In the genomic region with DNA sequence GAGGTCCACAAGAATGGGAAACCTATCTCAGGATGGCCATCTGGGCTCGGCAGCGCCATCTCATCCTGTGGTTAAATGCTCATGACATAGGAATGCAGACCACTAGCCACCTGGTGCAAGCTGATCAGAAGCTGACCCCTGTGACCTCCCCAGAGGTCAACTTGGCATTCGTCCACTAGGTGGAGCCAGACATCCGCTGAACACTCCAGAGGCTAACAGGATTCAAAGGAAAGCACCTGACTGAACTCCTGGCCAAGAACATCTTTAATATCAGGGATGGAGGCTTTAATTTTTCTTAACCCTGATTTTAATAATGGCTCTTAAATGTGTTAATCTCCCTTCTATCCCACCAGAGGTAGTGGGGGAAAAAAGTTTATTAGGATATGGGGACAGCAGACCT, we compare ENCODE assay signal across 8 mouse cellular contexts. TPM values are rescaled to one million over a fixed set of nuclear protein-coding genes. Genes with fewer than 3 reads are reported as not detected.
DNase-seq lines count a peak whose midpoint lies in the region; ATAC-seq and TF ChIP-seq lines count a peak whose summit lies in the region.
"Had no signal": no experiment of that assay in that cellular context is flagged by ENCODE, and none has a peak within 500 bp of the region (broad histone marks: within the 10 kb centered on the region; RNA-seq: fewer than 3 reads in every experiment).

No protein-coding gene starts in this region.

- DNase-seq in A20 (ENCODE audit: low read depth, low spot score) = peak; percentile 77
- DNase-seq in CD4-positive, CD25-positive, alpha-beta regulatory T cell, adult 2 months (ENCODE audit: low read depth, low spot score) = peak; percentile 86
- peak; percentile 39 for DNase-seq in fibroblast of lung, adult 2 months (ENCODE audit: low read depth)
- DNase-seq in kidney, postnatal 0 days (ENCODE audit: low spot score) = peak; percentile 80
- DNase-seq in liver, postnatal 0 days = peak; percentile 86
- peak; percentile 44 for DNase-seq in right cerebral cortex, postnatal 4 days

- no peak overlapping the region for H3K27ac ChIP-seq in bone marrow macrophage, adult 2 months (ENCODE audit: insufficient read depth, low read depth, low read length)
- H3K27ac ChIP-seq in kidney, postnatal 0 days = no peak overlapping the region
- no peak overlapping the region for H3K27ac ChIP-seq in liver, postnatal 0 days (ENCODE audit: low read depth)
- H3K27ac ChIP-seq: liver, embryonic 15.5 days had no signal

- H3K4me3 ChIP-seq in bone marrow macrophage, adult 2 months (ENCODE audit: insufficient read depth, low read length) = no peak overlapping the region
- H3K4me3 ChIP-seq in kidney, postnatal 0 days (replicated peaks; ENCODE audit: low read depth, low read length) = no peak overlapping the region
- no peak overlapping the region for H3K4me3 ChIP-seq in liver, postnatal 0 days (ENCODE audit: low read depth, low read length)
- H3K4me3 ChIP-seq: liver, embryonic 15.5 days had no signal

- no peak for TF ChIP-seq POLR2A in bone marrow macrophage, adult 2 months (IDR thresholded peaks at IDR 0.05; ENCODE audit: borderline replicate concordance, low read depth, low read length)

- no peak for TF ChIP-seq EP300 in liver, postnatal 0 days (IDR thresholded peaks at IDR 0.05; ENCODE audit: low read depth)

- H3K36me3 ChIP-seq in kidney, postnatal 0 days (ENCODE audit: insufficient read depth, low read length) = no peaks in the 10 kb centered on the region
- no peaks in the 10 kb centered on the region for H3K36me3 ChIP-seq in liver, postnatal 0 days (replicated peaks; ENCODE audit: insufficient read depth, low read length)
- H3K36me3 ChIP-seq: liver, embryonic 15.5 days had no signal

- H3K4me1 ChIP-seq in bone marrow macrophage, adult 2 months (ENCODE audit: control insufficient read depth, insufficient read depth, low read length) = no peaks in the 10 kb centered on the region
- H3K4me1 ChIP-seq in kidney, postnatal 0 days (replicated peaks; ENCODE audit: insufficient read depth, low read length) = no peaks in the 10 kb centered on the region
- H3K4me1 ChIP-seq in liver, postnatal 0 days (ENCODE audit: insufficient read depth) = no peaks in the 10 kb centered on the region
- H3K4me1 ChIP-seq: liver, embryonic 15.5 days had no signal

- ATAC-seq in kidney, postnatal 0 days (replicated peaks; ENCODE audit: low FRiP score, low read depth) = 0 out of 2 replicates have a peak, but pooled peaks have one; percentile 59
- ATAC-seq in liver, postnatal 0 days = peak; percentile 71

- no peak overlapping the region for H3K4me2 ChIP-seq in kidney, postnatal 0 days (ENCODE audit: low read length)
- H3K4me2 ChIP-seq in liver, postnatal 0 days (ENCODE audit: low read depth, low read length) = no peak overlapping the region
- H3K4me2 ChIP-seq: liver, embryonic 15.5 days had no signal

- WGBS in kidney, postnatal 0 days = 0% methylated on average over 4 of the region's 4 CpGs
- 9% methylated on average over 4 of the region's 4 CpGs for WGBS in liver, postnatal 0 days (ENCODE audit: insufficient replicate concordance)

- peak; percentile 84 for TF ChIP-seq CTCF in bone marrow macrophage, adult 2 months (IDR thresholded peaks at IDR 0.05; ENCODE audit: low read depth, low read length)
- peak; percentile 93 for TF ChIP-seq CTCF in kidney, postnatal 0 days (IDR thresholded peaks at IDR 0.05; ENCODE audit: low read depth)
- TF ChIP-seq CTCF in liver, postnatal 0 days (IDR thresholded peaks at IDR 0.05; ENCODE audit: low read depth) = peak; percentile 95

- H3K9me3 ChIP-seq in kidney, postnatal 0 days (replicated peaks; ENCODE audit: low read length) = no peaks in the 10 kb centered on the region
- H3K9me3 ChIP-seq in liver, postnatal 0 days (ENCODE audit: low read length) = no peaks in the 10 kb centered on the region
- H3K9me3 ChIP-seq: liver, embryonic 15.5 days had no signal

- H3K27me3 ChIP-seq in kidney, postnatal 0 days (ENCODE audit: insufficient read depth, low read length) = no peaks in the 10 kb centered on the region
- no peaks in the 10 kb centered on the region for H3K27me3 ChIP-seq in liver, postnatal 0 days (ENCODE audit: insufficient read depth, low read length)
- H3K27me3 ChIP-seq: liver, embryonic 15.5 days had no signal

- no peak overlapping the region for H3K9ac ChIP-seq in kidney, postnatal 0 days (ENCODE audit: low read depth, low read length)
- H3K9ac ChIP-seq in liver, postnatal 0 days (replicated peaks) = no peak overlapping the region
- H3K9ac ChIP-seq: liver, embryonic 15.5 days had no signal

RNA-seq across cellular contexts. Expression of a gene that starts 30.0 kb away (rescaled TPM):
- 60.0 and 64.7 TPM in 2 replicates for polyA plus RNA-seq in bone marrow macrophage, adult 2 months (2012; ENCODE audit: insufficient read depth, insufficient read length, missing spikeins)
- polyA plus RNA-seq in kidney, postnatal 0 days (2015; fragmentation: Nextera tagmentation; extraction: Ambion mirVana) = 4.9 and 5.2 TPM in 2 replicates
- 4.8 and 5.6 TPM in 2 replicates for polyA plus RNA-seq in liver, postnatal 0 days (2015; fragmentation: Nextera tagmentation; extraction: Ambion mirVana)

RNA-seq across cellular contexts. Expression of a gene that starts 30.8 kb away (rescaled TPM):
- polyA plus RNA-seq in bone marrow macrophage, adult 2 months (2012; ENCODE audit: insufficient read depth, insufficient read length, missing spikeins) = 51.3 and 51.5 TPM in 2 replicates
- polyA plus RNA-seq in kidney, postnatal 0 days (2015; fragmentation: Nextera tagmentation; extraction: Ambion mirVana) = 319 and 337 TPM in 2 replicates
- 146 and 160 TPM in 2 replicates for polyA plus RNA-seq in liver, postnatal 0 days (2015; fragmentation: Nextera tagmentation; extraction: Ambion mirVana)
